ENCODE assay signal across 16 mouse cellular contexts in the genomic region with DNA sequence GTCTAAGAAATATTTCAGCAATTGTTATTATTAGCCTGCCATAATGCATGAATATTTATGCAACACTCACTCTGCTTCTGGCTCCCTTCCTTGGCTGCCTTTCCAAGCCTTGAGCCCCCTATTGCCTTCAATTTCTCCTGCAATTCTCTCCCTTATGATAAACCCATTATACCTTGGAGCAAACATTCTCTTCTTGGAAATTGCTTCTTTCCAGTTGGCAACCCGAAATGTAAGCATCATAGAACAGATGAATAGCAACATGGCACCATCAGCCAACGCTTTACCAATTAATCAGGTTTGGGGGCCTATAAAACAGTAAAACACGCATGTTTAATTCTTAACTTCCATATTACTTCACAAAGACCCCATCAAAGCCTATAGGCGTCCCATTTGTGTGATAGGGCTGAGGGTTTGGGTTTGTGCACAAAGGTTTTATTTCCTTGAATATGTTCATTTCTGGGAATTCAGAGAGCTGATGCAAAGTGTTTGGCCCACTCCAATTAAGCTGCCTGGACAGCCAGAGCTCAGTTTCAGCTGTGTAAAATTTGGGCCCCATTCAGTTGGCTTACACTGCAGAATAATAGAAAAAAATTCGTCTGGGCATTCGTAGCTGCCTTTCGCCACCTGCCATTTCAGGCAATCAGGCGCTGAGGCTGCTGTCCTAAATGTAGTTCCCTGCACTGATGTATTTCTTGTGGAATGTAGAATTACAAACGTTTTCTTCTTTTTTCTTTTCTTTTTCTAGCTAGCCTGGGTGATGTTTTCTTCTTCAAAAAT.
DNase-seq lines count a peak whose midpoint lies in the region; ATAC-seq lines count a peak whose summit lies in the region.
"Had no signal": no experiment of that assay in that cellular context is flagged by ENCODE, and none has a peak within 500 bp of the region (broad histone marks: within the 10 kb centered on the region; RNA-seq: fewer than 3 reads in every experiment).

No protein-coding gene starts in this region.

- H3K27ac ChIP-seq in hindbrain, embryonic 13.5 days = 0 out of 2 replicates have a peak overlapping the region, but pooled peaks have one; percentile 12
- H3K27ac ChIP-seq in hindbrain, embryonic 16.5 days (ENCODE audit: low read depth, low read length) = no peak overlapping the region
- H3K27ac ChIP-seq: embryonic facial prominence, embryonic 10.5 days; hindbrain, embryonic 10.5 days; intestine, embryonic 15.5 days; neural tube, embryonic 12.5 days; stomach, embryonic 15.5 days had no signal

- H3K4me3 ChIP-seq in hindbrain, embryonic 13.5 days = no peak overlapping the region
- no peak overlapping the region for H3K4me3 ChIP-seq in hindbrain, embryonic 16.5 days (ENCODE audit: low read length)
- H3K4me3 ChIP-seq: embryonic facial prominence, embryonic 10.5 days; hindbrain, embryonic 10.5 days; intestine, embryonic 15.5 days; neural tube, embryonic 12.5 days; stomach, embryonic 15.5 days had no signal

- H3K9ac ChIP-seq in hindbrain, embryonic 13.5 days = no peak overlapping the region
- no peak overlapping the region for H3K9ac ChIP-seq in hindbrain, embryonic 16.5 days (ENCODE audit: low read depth, low read length)
- H3K9ac ChIP-seq: intestine, embryonic 15.5 days; neural tube, embryonic 12.5 days; stomach, embryonic 15.5 days had no signal

- no peak overlapping the region for H3K4me2 ChIP-seq in hindbrain, embryonic 13.5 days
- no peak overlapping the region for H3K4me2 ChIP-seq in hindbrain, embryonic 16.5 days (ENCODE audit: low read length)
- H3K4me2 ChIP-seq: intestine, embryonic 15.5 days; neural tube, embryonic 12.5 days; stomach, embryonic 15.5 days had no signal

- no peaks in the 10 kb centered on the region for H3K4me1 ChIP-seq in hindbrain, embryonic 13.5 days (replicated peaks)
- no peaks in the 10 kb centered on the region for H3K4me1 ChIP-seq in hindbrain, embryonic 16.5 days (ENCODE audit: control insufficient read depth, insufficient read depth, low read depth, low read length)
- H3K4me1 ChIP-seq: embryonic facial prominence, embryonic 10.5 days; hindbrain, embryonic 10.5 days; intestine, embryonic 15.5 days; neural tube, embryonic 12.5 days; stomach, embryonic 15.5 days had no signal

- H3K27me3 ChIP-seq in hindbrain, embryonic 13.5 days = no peaks in the 10 kb centered on the region
- H3K27me3 ChIP-seq in hindbrain, embryonic 16.5 days (replicated peaks; ENCODE audit: control insufficient read depth, insufficient read depth, low read length) = no peaks in the 10 kb centered on the region
- H3K27me3 ChIP-seq: intestine, embryonic 15.5 days; neural tube, embryonic 12.5 days; stomach, embryonic 15.5 days had no signal

- 75% methylated on average over 9 of the region's 9 CpGs for WGBS in hindbrain, embryonic 13.5 days
- WGBS in hindbrain, embryonic 16.5 days = 67% methylated on average over 9 of the region's 9 CpGs

- ATAC-seq in cerebellum, adult (ENCODE audit: insufficient number of reproducible peaks, low FRiP score, low TSS enrichment) = no peak
- ATAC-seq in hindbrain, embryonic 13.5 days (ENCODE audit: low FRiP score) = no peak
- ATAC-seq in hindbrain, embryonic 16.5 days = no peak
- ATAC-seq: intestine, embryonic 15.5 days had no signal

- no peaks in the 10 kb centered on the region for H3K9me3 ChIP-seq in hindbrain, embryonic 13.5 days
- no peaks in the 10 kb centered on the region for H3K9me3 ChIP-seq in hindbrain, embryonic 16.5 days (ENCODE audit: control insufficient read depth, low read length)
- H3K9me3 ChIP-seq: embryonic facial prominence, embryonic 10.5 days; hindbrain, embryonic 10.5 days; intestine, embryonic 15.5 days; neural tube, embryonic 12.5 days; stomach, embryonic 15.5 days had no signal

- no peaks in the 10 kb centered on the region for H3K36me3 ChIP-seq in hindbrain, embryonic 13.5 days
- H3K36me3 ChIP-seq in hindbrain, embryonic 16.5 days (ENCODE audit: control insufficient read depth, insufficient read depth, low read length) = no peaks in the 10 kb centered on the region
- H3K36me3 ChIP-seq: embryonic facial prominence, embryonic 10.5 days; hindbrain, embryonic 10.5 days; intestine, embryonic 15.5 days; neural tube, embryonic 12.5 days; stomach, embryonic 15.5 days had no signal

- peak; percentile 34 for DNase-seq in cerebellum, adult 11-12 months
- DNase-seq in brain, adult 2 months (ENCODE audit: low read depth, low spot score) = peak; percentile 86
- peak; percentile 69 to 72 for DNase-seq in cerebellum, postnatal 10 days
- DNase-seq in neural tube, embryonic 10.5 days (ENCODE audit: extremely low spot score, low spot score) = no peak
- no peak for DNase-seq in spleen, postnatal 4 days (ENCODE audit: low spot score in 2 of 2)
- DNase-seq: kidney, postnatal 4 days; lung, postnatal 10 days; spleen, adult 18-20 months had no signal

Comparison
In these comparisons a context has a peak if more than half of its experiments do, and no peak if none do; other contexts are left out.
1. DNase-seq: peak in cerebellum, adult 11-12 months (single experiment), brain, adult 2 months (single experiment) and cerebellum, postnatal 10 days (2 of 2); none in neural tube, embryonic 10.5 days (single experiment) and spleen, postnatal 4 days (0 of 2).